Mouse (Mus musculus) embryonic facial prominence, embryonic 12.5 days (tissue): Measurements from ENCODE around the gene Itpr2. TPM values are rescaled to one million over a fixed set of nuclear protein-coding genes. Genes with fewer than 3 reads are reported as not detected.
A peak's percentile ranks its signal among the peaks of the same experiment; 100 is the strongest.

Experiments
- ATAC-seq: fragments of 200-750 bp; cut with Nextera tagmentation; 2 replicates; pipeline ENCODE4 v1.8.0; 2017; ENCODE audit not compliant: insufficient number of reproducible peaks, insufficient read depth, low FRiP score, low TSS enrichment
- H3K27ac ChIP-seq: fragments of 300-500 bp; sonication (generic); 2 replicates; pipeline ENCODE4 v1.5.1; 2016; ENCODE audit warnings: mild to moderate bottlenecking
- H3K27me3 ChIP-seq: fragments of 300-500 bp; sonication (generic); 2 replicates; pipeline ENCODE4 v1.6.1; 2016; ENCODE audit warnings: mild to moderate bottlenecking, moderate library complexity
- H3K36me3 ChIP-seq: fragments of 300-500 bp; sonication (generic); 2 replicates; pipeline ENCODE4 v1.6.1; 2016; ENCODE audit warnings: mild to moderate bottlenecking
- H3K4me1 ChIP-seq: fragments of 300-500 bp; sonication (generic); 2 replicates; pipeline ENCODE4 v1.6.1; 2016
- H3K4me2 ChIP-seq: fragments of 300-500 bp; sonication (generic); replicated peaks from 2 replicates; pipeline ENCODE4 v1.6.1; 2016; ENCODE audit warnings: mild to moderate bottlenecking, moderate library complexity
- H3K4me3 ChIP-seq: fragments of 300-500 bp; sonication (generic); 2 replicates; pipeline ENCODE4 v1.5.1; 2016; ENCODE audit warnings: mild to moderate bottlenecking
- H3K9ac ChIP-seq: fragments of 300-500 bp; sonication (generic); 2 replicates; pipeline ENCODE4 v1.6.1; 2016; ENCODE audit warnings: mild to moderate bottlenecking, moderate library complexity
- H3K9me3 ChIP-seq: fragments of 300-500 bp; sonication (generic); 2 replicates; pipeline ENCODE4 v1.6.1; 2016; ENCODE audit warnings: mild to moderate bottlenecking, moderate library complexity
- WGBS: fragments of 180-500 bp; shearing (Covaris S2); methylation state at CpG from one replicate; pipeline ENCODE4 v1.1.7; 2016; 5-methylcytosine and 5-hydroxymethylcytosine counted together
- polyA plus RNA-seq: library from polyadenylated mRNA; unstranded; fragments of >200 nt; fragmentation: Nextera tagmentation; extraction: Ambion mirVana; gene quantifications from 2 replicates; pipeline ENCODE4 v1.2.1, GENCODE M21; 2016

Itpr2 gene
- polyA plus RNA-seq, 1 experiment from 2014 or later = 5.9 TPM

- Histone ChIP-seq H3K9me3 (no peaks in the 10 kb centered on the region), H3K27ac (no peak overlapping the region), H3K4me2 (no peak overlapping the region), H3K9ac (no peak overlapping the region), H3K4me1 (peaks cover 3% of the 10 kb centered on the region; the same call in 1 of the 2 replicates), H3K27me3 (no peaks in the 10 kb centered on the region), H3K36me3 (no peaks in the 10 kb centered on the region), H3K4me3 (no peak overlapping the region)
- ATAC-seq = no peak
- WGBS = 22% methylated on average over 6 of the region's 6 CpGs
Observed at GRCm38 (mm10) chr6:146342995-146343394, 159.0 kb downstream of the Itpr2 start.

GRCm38 (mm10) chr6:146341934-146342333 is 160.1 kb downstream of the Itpr2 start:
- H3K4me1 ChIP-seq = peaks cover 3% of the 10 kb centered on the region; the same call in 1 of the 2 replicates
- no peak overlapping the region for H3K27ac ChIP-seq
- WGBS = 73% methylated on average over 3 of the region's 3 CpGs
- H3K9me3 ChIP-seq = no peaks in the 10 kb centered on the region
- H3K4me3 ChIP-seq = no peak overlapping the region
- no peaks in the 10 kb centered on the region for H3K36me3 ChIP-seq
- no peak overlapping the region for H3K9ac ChIP-seq
- no peak overlapping the region for H3K4me2 ChIP-seq
- ATAC-seq = 0 out of 2 replicates have a peak, but pooled peaks have one; percentile 10
- no peaks in the 10 kb centered on the region for H3K27me3 ChIP-seq

GRCm38 (mm10) chr6:146341413-146341812 is 160.6 kb downstream of the Itpr2 start:
- no peaks in the 10 kb centered on the region for H3K9me3 ChIP-seq
- no peak overlapping the region for H3K9ac ChIP-seq
- 79% methylated on average over 3 of the region's 3 CpGs for WGBS
- H3K27ac ChIP-seq = no peak overlapping the region
- 0 out of 2 replicates have a peak, but pooled peaks have one; percentile 10 for ATAC-seq
- H3K27me3 ChIP-seq = no peaks in the 10 kb centered on the region
- no peaks in the 10 kb centered on the region for H3K36me3 ChIP-seq
- H3K4me1 ChIP-seq = peaks cover 3% of the 10 kb centered on the region; the same call in 1 of the 2 replicates
- H3K4me2 ChIP-seq = no peak overlapping the region
- no peak overlapping the region for H3K4me3 ChIP-seq

- Histone ChIP-seq H3K4me3 (no peak overlapping the region), H3K4me1 (peaks cover 3% of the 10 kb centered on the region; the same call in 1 of the 2 replicates), H3K27ac (no peak overlapping the region), H3K36me3 (no peaks in the 10 kb centered on the region), H3K27me3 (no peaks in the 10 kb centered on the region), H3K9ac (no peak overlapping the region), H3K4me2 (no peak overlapping the region), H3K9me3 (no peaks in the 10 kb centered on the region)
- ATAC-seq = no peak
- WGBS = 80% methylated on average over 5 of the region's 5 CpGs
Observed at GRCm38 (mm10) chr6:146340951-146341350, 161.1 kb downstream of the Itpr2 start.

GRCm38 (mm10) chr6:146339779-146340178 is 162.2 kb downstream of the Itpr2 start:
- H3K4me1 ChIP-seq = peaks cover 3% of the 10 kb centered on the region; the same call in 1 of the 2 replicates
- no peaks in the 10 kb centered on the region for H3K36me3 ChIP-seq
- no peaks in the 10 kb centered on the region for H3K27me3 ChIP-seq
- no peak overlapping the region for H3K4me3 ChIP-seq
- 65% methylated on average over 10 of the region's 10 CpGs for WGBS
- no peak overlapping the region for H3K4me2 ChIP-seq
- no peak for ATAC-seq
- H3K27ac ChIP-seq = no peak overlapping the region
- H3K9me3 ChIP-seq = no peaks in the 10 kb centered on the region
- H3K9ac ChIP-seq = no peak overlapping the region

GRCm38 (mm10) chr6:146337237-146337636 is 164.8 kb downstream of the Itpr2 start:
- Histone ChIP-seq H3K9ac (no peak overlapping the region), H3K4me3 (no peak overlapping the region), H3K36me3 (no peaks in the 10 kb centered on the region), H3K27ac (no peak overlapping the region), H3K9me3 (no peaks in the 10 kb centered on the region), H3K4me1 (no peaks in the 10 kb centered on the region), H3K4me2 (no peak overlapping the region), H3K27me3 (no peaks in the 10 kb centered on the region)
- no peak for ATAC-seq
- WGBS = 84% methylated on average over 7 of the region's 7 CpGs

- H3K27me3 ChIP-seq = no peaks in the 10 kb centered on the region
- H3K36me3 ChIP-seq = no peaks in the 10 kb centered on the region
- H3K9me3 ChIP-seq = no peaks in the 10 kb centered on the region
- H3K9ac ChIP-seq = no peak overlapping the region
- H3K27ac ChIP-seq = no peak overlapping the region
- H3K4me1 ChIP-seq = no peaks in the 10 kb centered on the region
- WGBS = 91% methylated on average over 9 of the region's 9 CpGs
- no peak overlapping the region for H3K4me3 ChIP-seq
- no peak overlapping the region for H3K4me2 ChIP-seq
- ATAC-seq = no peak
Observed at GRCm38 (mm10) chr6:146335191-146335590, 166.8 kb downstream of the Itpr2 start.

- H3K27me3 ChIP-seq = no peaks in the 10 kb centered on the region
- H3K36me3 ChIP-seq = no peaks in the 10 kb centered on the region
- ATAC-seq = no peak
- 81% methylated on average over 3 of the region's 3 CpGs for WGBS
- no peak overlapping the region for H3K9ac ChIP-seq
- H3K4me3 ChIP-seq = no peak overlapping the region
- no peaks in the 10 kb centered on the region for H3K9me3 ChIP-seq
- H3K27ac ChIP-seq = no peak overlapping the region
- H3K4me1 ChIP-seq = no peaks in the 10 kb centered on the region
- H3K4me2 ChIP-seq = no peak overlapping the region
Observed at GRCm38 (mm10) chr6:146333506-146333905, 168.5 kb downstream of the Itpr2 start.

- no peak overlapping the region for H3K9ac ChIP-seq
- H3K27ac ChIP-seq = no peak overlapping the region
- H3K4me2 ChIP-seq = no peak overlapping the region
- H3K27me3 ChIP-seq = no peaks in the 10 kb centered on the region
- 70% methylated on average over 6 of the region's 6 CpGs for WGBS
- no peaks in the 10 kb centered on the region for H3K36me3 ChIP-seq
- H3K4me3 ChIP-seq = no peak overlapping the region
- no peak for ATAC-seq
- no peaks in the 10 kb centered on the region for H3K4me1 ChIP-seq
- H3K9me3 ChIP-seq = no peaks in the 10 kb centered on the region
Observed at GRCm38 (mm10) chr6:146331017-146331669, 170.9 kb downstream of the Itpr2 start.

- Histone ChIP-seq H3K27me3 (no peaks in the 10 kb centered on the region), H3K36me3 (no peaks in the 10 kb centered on the region), H3K4me2 (no peak overlapping the region), H3K9me3 (no peaks in the 10 kb centered on the region), H3K9ac (no peak overlapping the region), H3K27ac (no peak overlapping the region), H3K4me3 (no peak overlapping the region), H3K4me1 (peaks cover 10% of the 10 kb centered on the region)
- no peak for ATAC-seq
- WGBS = 91% methylated on average over 3 of the region's 3 CpGs
Observed at GRCm38 (mm10) chr6:146329079-146329478, 172.9 kb downstream of the Itpr2 start.

- Histone ChIP-seq H3K36me3 (no peaks in the 10 kb centered on the region), H3K4me2 (no peak overlapping the region), H3K27me3 (no peaks in the 10 kb centered on the region), H3K9me3 (no peaks in the 10 kb centered on the region), H3K9ac (no peak overlapping the region), H3K4me1 (peaks cover 10% of the 10 kb centered on the region), H3K27ac (no peak overlapping the region), H3K4me3 (no peak overlapping the region)
- WGBS = 89% methylated on average over 8 of the region's 8 CpGs
- no peak for ATAC-seq
Observed at GRCm38 (mm10) chr6:146326631-146327030, 175.4 kb downstream of the Itpr2 start.

- Histone ChIP-seq H3K27ac (no peak overlapping the region), H3K9ac (no peak overlapping the region), H3K4me2 (no peak overlapping the region), H3K4me1 (peaks cover 10% of the 10 kb centered on the region), H3K9me3 (no peaks in the 10 kb centered on the region), H3K4me3 (no peak overlapping the region), H3K36me3 (no peaks in the 10 kb centered on the region), H3K27me3 (no peaks in the 10 kb centered on the region)
- no peak for ATAC-seq
- WGBS = 64% methylated on average over 19 of the region's 19 CpGs
Observed at GRCm38 (mm10) chr6:146324541-146325204, 177.3 kb downstream of the Itpr2 start.
